Comparison of ENCODE assay signal across 15 mouse cellular contexts in the genomic region with DNA sequence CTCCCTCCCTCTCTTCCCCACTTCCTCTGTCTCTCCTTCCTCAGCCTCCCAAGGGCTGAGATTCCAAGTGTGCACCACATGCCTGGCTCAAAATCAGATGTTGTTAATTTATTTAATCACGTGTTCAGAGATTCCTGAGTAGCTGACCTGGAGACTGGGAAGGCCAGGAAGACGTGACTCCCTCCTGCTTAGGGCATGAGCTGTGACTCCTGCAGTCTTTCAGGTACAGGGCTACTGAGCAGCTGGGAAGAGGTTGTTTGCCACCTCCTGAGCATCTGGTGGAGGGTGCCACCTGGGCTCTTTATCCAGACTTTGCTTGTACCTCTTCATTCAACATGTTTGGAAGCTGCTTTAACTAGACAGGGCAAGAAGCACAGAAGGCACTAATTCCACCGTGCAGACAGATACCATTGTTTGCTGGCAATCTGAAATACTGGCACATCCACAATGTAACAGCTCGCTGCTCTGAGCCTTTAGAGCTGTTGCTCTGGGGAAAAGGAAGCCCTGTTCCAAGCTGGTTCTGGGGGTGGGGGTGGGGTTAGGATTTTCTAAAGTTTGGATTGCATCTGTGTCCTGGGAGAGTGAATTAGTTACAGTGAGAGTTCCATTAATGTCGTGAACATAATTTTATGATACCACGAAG.
DNase-seq lines count a peak whose midpoint lies in the region; ATAC-seq lines count a peak whose summit lies in the region.
"Had no signal": no experiment of that assay in that cellular context is flagged by ENCODE, and none has a peak within 500 bp of the region (broad histone marks: within the 10 kb centered on the region; RNA-seq: fewer than 3 reads in every experiment).

No protein-coding gene starts in this region.

- intact Hi-C loops in heart, postnatal 36 days (cut with DNase I): loop anchor here (10.0 kb wide), 2 partner anchors 347 to 473 kb away; a partner anchor contains a TSS

- no peaks in the 10 kb centered on the region for H3K36me3 ChIP-seq in forebrain, embryonic 15.5 days
- H3K36me3 ChIP-seq in forebrain, embryonic 11.5 days (ENCODE audit: control insufficient read depth, insufficient read depth, low read length): no peaks in the 10 kb centered on the region
- no peaks in the 10 kb centered on the region for H3K36me3 ChIP-seq in neural tube, embryonic 13.5 days
- no peaks in the 10 kb centered on the region for H3K36me3 ChIP-seq in neural tube, embryonic 15.5 days
- H3K36me3 ChIP-seq: kidney, embryonic 15.5 days had no signal

- no peak overlapping the region; the same call in 1 of the 2 replicates for H3K9ac ChIP-seq in forebrain, embryonic 15.5 days (replicated peaks)
- H3K9ac ChIP-seq in forebrain, embryonic 11.5 days (ENCODE audit: low read length): no peak overlapping the region
- H3K9ac ChIP-seq in neural tube, embryonic 13.5 days: no peak overlapping the region
- H3K9ac ChIP-seq in neural tube, embryonic 15.5 days (replicated peaks): no peak overlapping the region
- H3K9ac ChIP-seq: kidney, embryonic 15.5 days had no signal

- no peak for DNase-seq in forebrain, embryonic 11.5 days (ENCODE audit: low spot score)
- peak; percentile 22 to 27 for DNase-seq in layer of hippocampus, adult 8-10 months (ENCODE audit: low spot score in 2 of 2)
- no peak for DNase-seq in heart, postnatal 36 days
- no peak for DNase-seq in frontal cortex, postnatal 10 days (ENCODE audit: low spot score in 2 of 2)
- DNase-seq: adrenal gland, adult 2 months; heart, adult 2 months; lung, postnatal 10 days had no signal

- ATAC-seq in forebrain, embryonic 15.5 days (replicated peaks): no peak
- ATAC-seq in forebrain, embryonic 11.5 days (replicated peaks; ENCODE audit: low FRiP score): no peak
- ATAC-seq in neural tube, embryonic 13.5 days (ENCODE audit: low read depth): no peak
- no peak for ATAC-seq in neural tube, embryonic 15.5 days (ENCODE audit: low FRiP score)
- no peak for ATAC-seq in frontal cortex, adult (ENCODE audit: low TSS enrichment)

- H3K4me1 ChIP-seq in forebrain, embryonic 15.5 days: peaks cover 25% of the 10 kb centered on the region
- H3K4me1 ChIP-seq in forebrain, embryonic 11.5 days (replicated peaks; ENCODE audit: control insufficient read depth, insufficient read depth, low read length): peaks cover 3% of the 10 kb centered on the region; the same call in 1 of the 2 replicates
- peaks cover 34% of the 10 kb centered on the region for H3K4me1 ChIP-seq in neural tube, embryonic 13.5 days (replicated peaks)
- peaks cover 30% of the 10 kb centered on the region for H3K4me1 ChIP-seq in neural tube, embryonic 15.5 days

- H3K4me3 ChIP-seq in forebrain, embryonic 15.5 days: no peak overlapping the region
- H3K4me3 ChIP-seq in forebrain, embryonic 11.5 days (ENCODE audit: low read depth, low read length): no peak overlapping the region
- H3K4me3 ChIP-seq in neural tube, embryonic 13.5 days: no peak overlapping the region
- H3K4me3 ChIP-seq in neural tube, embryonic 15.5 days (replicated peaks): no peak overlapping the region
- H3K4me3 ChIP-seq: heart, adult 2 months; kidney, embryonic 15.5 days; left cerebral cortex, adult 2 months; myocyte had no signal

- no peak overlapping the region for H3K4me2 ChIP-seq in forebrain, embryonic 15.5 days (replicated peaks)
- no peak overlapping the region for H3K4me2 ChIP-seq in forebrain, embryonic 11.5 days (ENCODE audit: low read depth, low read length, severe bottlenecking)
- H3K4me2 ChIP-seq in neural tube, embryonic 13.5 days: no peak overlapping the region
- no peak overlapping the region for H3K4me2 ChIP-seq in neural tube, embryonic 15.5 days
- H3K4me2 ChIP-seq: kidney, embryonic 15.5 days; liver, embryonic 11.5 days had no signal

- no peaks in the 10 kb centered on the region for H3K9me3 ChIP-seq in forebrain, embryonic 15.5 days
- H3K9me3 ChIP-seq in forebrain, embryonic 11.5 days (ENCODE audit: control insufficient read depth, low read length): no peaks in the 10 kb centered on the region
- H3K9me3 ChIP-seq in neural tube, embryonic 13.5 days: no peaks in the 10 kb centered on the region
- no peaks in the 10 kb centered on the region for H3K9me3 ChIP-seq in neural tube, embryonic 15.5 days (replicated peaks)
- H3K9me3 ChIP-seq: kidney, embryonic 15.5 days had no signal

- no peaks in the 10 kb centered on the region for H3K27me3 ChIP-seq in forebrain, embryonic 15.5 days
- H3K27me3 ChIP-seq in forebrain, embryonic 11.5 days (ENCODE audit: control insufficient read depth, insufficient read depth, low read length): no peaks in the 10 kb centered on the region
- H3K27me3 ChIP-seq in neural tube, embryonic 13.5 days: no peaks in the 10 kb centered on the region
- no peaks in the 10 kb centered on the region for H3K27me3 ChIP-seq in neural tube, embryonic 15.5 days (replicated peaks)

- H3K27ac ChIP-seq in forebrain, embryonic 15.5 days (replicated peaks): peak overlapping the region; percentile 41
- no peak overlapping the region for H3K27ac ChIP-seq in forebrain, embryonic 11.5 days (ENCODE audit: low read depth, low read length)
- H3K27ac ChIP-seq in neural tube, embryonic 13.5 days (replicated peaks): peak overlapping the region; percentile 62
- H3K27ac ChIP-seq in neural tube, embryonic 15.5 days (replicated peaks): no peak overlapping the region; the same call in 1 of the 2 replicates
- H3K27ac ChIP-seq: heart, adult 2 months; kidney, embryonic 15.5 days; left cerebral cortex, adult 2 months had no signal

- 41% methylated on average over 6 of the region's 6 CpGs for WGBS in forebrain, embryonic 15.5 days
- 62% methylated on average over 6 of the region's 6 CpGs for WGBS in forebrain, embryonic 11.5 days
- 28% methylated on average over 6 of the region's 6 CpGs for WGBS in neural tube, embryonic 13.5 days
- WGBS in neural tube, embryonic 15.5 days: 24% methylated on average over 6 of the region's 6 CpGs

Comparison
In these comparisons a context has a peak if more than half of its experiments do, and no peak if none do; other contexts are left out.
1. H3K27ac ChIP-seq: peak in forebrain, embryonic 15.5 days (single experiment) and neural tube, embryonic 13.5 days (single experiment); none in forebrain, embryonic 11.5 days (single experiment) and neural tube, embryonic 15.5 days (single experiment).
2. DNase-seq: peak in layer of hippocampus, adult 8-10 months (2 of 2); none in forebrain, embryonic 11.5 days (single experiment), heart, postnatal 36 days (0 of 2) and frontal cortex, postnatal 10 days (0 of 2).